Mouse (Mus musculus): ENCODE data around the gene Aurka. TPM values are rescaled to one million over a fixed set of nuclear protein-coding genes. Genes with fewer than 3 reads are reported as not detected.

The Aurka gene
- polyA plus RNA-seq (2014; fragmentation: Nextera tagmentation; extraction: Ambion mirVana): 154 and 156 TPM in 2 replicates

- peak within 1 kb of the TSS; percentile 69 for H3K4me3 ChIP-seq (ENCODE audit: low read depth, low read length)
- H3K27ac ChIP-seq (ENCODE audit: low read depth, low read length): 0 out of 2 replicates have a peak within 1 kb of the TSS, but pooled peaks have one; percentile 27
- H3K9me3 ChIP-seq (ENCODE audit: control insufficient read depth, low read length): no peaks in the 10 kb centered on the region
- DNase-seq (ENCODE audit: low spot score) (peak; percentile 96), ATAC-seq (ENCODE audit: insufficient read depth, low FRiP score, low TSS enrichment) (peak; percentile 99)
- peaks cover 17% of the 10 kb centered on the region for H3K4me1 ChIP-seq (ENCODE audit: control insufficient read depth, insufficient read depth, low read length)
- under 1% methylated on average over 66 of the region's 66 CpGs for WGBS
- peak within 1 kb of the TSS; percentile 75 for H3K4me2 ChIP-seq (ENCODE audit: low read depth)
- H3K27me3 ChIP-seq (ENCODE audit: control insufficient read depth, insufficient read depth, low read length): no peaks in the 10 kb centered on the region
- H3K9ac ChIP-seq (ENCODE audit: low read length): peak within 1 kb of the TSS; percentile 78
- peaks cover 17% of the 10 kb centered on the region for H3K36me3 ChIP-seq (ENCODE audit: control insufficient read depth, insufficient read depth, low read length)
Observed at GRCm38 (mm10) chr2:172370411-172371223, at the start of gene Aurka, which contains the start of gene Cstf1. Gene Aurka (minus strand): TSS chr2:172370535. Gene Cstf1 (plus strand): TSS chr2:172370681.

GRCm38 (mm10) chr2:172418208-172418607 lies 47.9 kb upstream of the Aurka start:
- Histone ChIP-seq H3K9ac (ENCODE audit: low read length) (no peak overlapping the region), H3K27me3 (ENCODE audit: control insufficient read depth, insufficient read depth, low read length) (no peaks in the 10 kb centered on the region), H3K9me3 (ENCODE audit: control insufficient read depth, low read length) (no peaks in the 10 kb centered on the region), H3K4me1 (ENCODE audit: control insufficient read depth, insufficient read depth, low read length) (no peaks in the 10 kb centered on the region), H3K4me2 (ENCODE audit: low read depth) (no peak overlapping the region), H3K27ac (ENCODE audit: low read depth, low read length) (no peak overlapping the region), H3K4me3 (ENCODE audit: low read depth, low read length) (no peak overlapping the region), H3K36me3 (ENCODE audit: control insufficient read depth, insufficient read depth, low read length) (no peaks in the 10 kb centered on the region)
- ATAC-seq (ENCODE audit: insufficient read depth, low FRiP score, low TSS enrichment) (no peak), DNase-seq (ENCODE audit: low spot score) (no peak)
- WGBS: 92% methylated on average over 5 of the region's 5 CpGs

- H3K4me1 ChIP-seq (ENCODE audit: control insufficient read depth, insufficient read depth, low read length): no peaks in the 10 kb centered on the region
- ATAC-seq (ENCODE audit: insufficient read depth, low FRiP score, low TSS enrichment) (no peak), DNase-seq (ENCODE audit: low spot score) (no peak)
- H3K9me3 ChIP-seq (ENCODE audit: control insufficient read depth, low read length): no peaks in the 10 kb centered on the region
- no peak overlapping the region for H3K4me2 ChIP-seq (ENCODE audit: low read depth)
- WGBS: 89% methylated on average over 5 of the region's 5 CpGs
- no peaks in the 10 kb centered on the region for H3K36me3 ChIP-seq (ENCODE audit: control insufficient read depth, insufficient read depth, low read length)
- H3K4me3 ChIP-seq (ENCODE audit: low read depth, low read length): no peak overlapping the region
- no peak overlapping the region for H3K27ac ChIP-seq (ENCODE audit: low read depth, low read length)
- H3K27me3 ChIP-seq (ENCODE audit: control insufficient read depth, insufficient read depth, low read length): no peaks in the 10 kb centered on the region
- H3K9ac ChIP-seq (ENCODE audit: low read length): no peak overlapping the region
Observed at GRCm38 (mm10) chr2:172416876-172417275, 46.5 kb upstream of the Aurka start.

GRCm38 (mm10) chr2:172416218-172416617 lies 45.9 kb upstream of the Aurka start:
- Histone ChIP-seq H3K27me3 (ENCODE audit: control insufficient read depth, insufficient read depth, low read length) (no peaks in the 10 kb centered on the region), H3K4me3 (ENCODE audit: low read depth, low read length) (no peak overlapping the region), H3K36me3 (ENCODE audit: control insufficient read depth, insufficient read depth, low read length) (no peaks in the 10 kb centered on the region), H3K9ac (ENCODE audit: low read length) (no peak overlapping the region), H3K9me3 (ENCODE audit: control insufficient read depth, low read length) (no peaks in the 10 kb centered on the region), H3K4me2 (ENCODE audit: low read depth) (no peak overlapping the region), H3K27ac (ENCODE audit: low read depth, low read length) (no peak overlapping the region), H3K4me1 (ENCODE audit: control insufficient read depth, insufficient read depth, low read length) (no peaks in the 10 kb centered on the region)
- no peak for ATAC-seq (ENCODE audit: insufficient read depth, low FRiP score, low TSS enrichment)
- WGBS: 58% methylated on average over 12 of the region's 12 CpGs
- DNase-seq (ENCODE audit: low spot score): no peak

GRCm38 (mm10) chr2:172413894-172414293 lies 43.6 kb upstream of the Aurka start:
- no peaks in the 10 kb centered on the region for H3K9me3 ChIP-seq (ENCODE audit: control insufficient read depth, low read length)
- no peak for ATAC-seq (ENCODE audit: insufficient read depth, low FRiP score, low TSS enrichment)
- H3K27me3 ChIP-seq (ENCODE audit: control insufficient read depth, insufficient read depth, low read length): no peaks in the 10 kb centered on the region
- H3K4me3 ChIP-seq (ENCODE audit: low read depth, low read length): no peak overlapping the region
- no peak overlapping the region for H3K4me2 ChIP-seq (ENCODE audit: low read depth)
- no peaks in the 10 kb centered on the region for H3K4me1 ChIP-seq (ENCODE audit: control insufficient read depth, insufficient read depth, low read length)
- 50% methylated on average over 5 of the region's 5 CpGs for WGBS
- H3K27ac ChIP-seq (ENCODE audit: low read depth, low read length): no peak overlapping the region
- DNase-seq (ENCODE audit: low spot score): no peak
- no peaks in the 10 kb centered on the region for H3K36me3 ChIP-seq (ENCODE audit: control insufficient read depth, insufficient read depth, low read length)
- no peak overlapping the region for H3K9ac ChIP-seq (ENCODE audit: low read length)

GRCm38 (mm10) chr2:172413273-172413672 lies 42.9 kb upstream of the Aurka start:
- Histone ChIP-seq H3K4me1 (ENCODE audit: control insufficient read depth, insufficient read depth, low read length) (no peaks in the 10 kb centered on the region), H3K9ac (ENCODE audit: low read length) (no peak overlapping the region), H3K9me3 (ENCODE audit: control insufficient read depth, low read length) (no peaks in the 10 kb centered on the region), H3K4me2 (ENCODE audit: low read depth) (no peak overlapping the region), H3K27ac (ENCODE audit: low read depth, low read length) (no peak overlapping the region), H3K4me3 (ENCODE audit: low read depth, low read length) (no peak overlapping the region), H3K27me3 (ENCODE audit: control insufficient read depth, insufficient read depth, low read length) (no peaks in the 10 kb centered on the region), H3K36me3 (ENCODE audit: control insufficient read depth, insufficient read depth, low read length) (no peaks in the 10 kb centered on the region)
- ATAC-seq (ENCODE audit: insufficient read depth, low FRiP score, low TSS enrichment): no peak
- WGBS: 20% methylated on average over 4 of the region's 4 CpGs
- no peak for DNase-seq (ENCODE audit: low spot score)

- 22% methylated on average over 9 of the region's 9 CpGs for WGBS
- Histone ChIP-seq H3K4me2 (ENCODE audit: low read depth) (no peak overlapping the region), H3K9me3 (ENCODE audit: control insufficient read depth, low read length) (no peaks in the 10 kb centered on the region), H3K9ac (ENCODE audit: low read length) (no peak overlapping the region), H3K27me3 (ENCODE audit: control insufficient read depth, insufficient read depth, low read length) (no peaks in the 10 kb centered on the region), H3K4me3 (ENCODE audit: low read depth, low read length) (no peak overlapping the region), H3K36me3 (ENCODE audit: control insufficient read depth, insufficient read depth, low read length) (no peaks in the 10 kb centered on the region), H3K27ac (ENCODE audit: low read depth, low read length) (no peak overlapping the region), H3K4me1 (ENCODE audit: control insufficient read depth, insufficient read depth, low read length) (no peaks in the 10 kb centered on the region)
- peak; percentile 23; the same call in 1 of the 2 replicates for ATAC-seq (ENCODE audit: insufficient read depth, low FRiP score, low TSS enrichment)
- peak; percentile 66 for DNase-seq (ENCODE audit: low spot score)
Observed at GRCm38 (mm10) chr2:172412454-172412853, 42.1 kb upstream of the Aurka start.

GRCm38 (mm10) chr2:172411091-172411490 lies 40.8 kb upstream of the Aurka start:
- Histone ChIP-seq H3K27me3 (ENCODE audit: control insufficient read depth, insufficient read depth, low read length) (no peaks in the 10 kb centered on the region), H3K4me2 (ENCODE audit: low read depth) (no peak overlapping the region), H3K27ac (ENCODE audit: low read depth, low read length) (no peak overlapping the region), H3K9me3 (ENCODE audit: control insufficient read depth, low read length) (no peaks in the 10 kb centered on the region), H3K36me3 (ENCODE audit: control insufficient read depth, insufficient read depth, low read length) (no peaks in the 10 kb centered on the region), H3K4me3 (ENCODE audit: low read depth, low read length) (no peak overlapping the region), H3K4me1 (ENCODE audit: control insufficient read depth, insufficient read depth, low read length) (no peaks in the 10 kb centered on the region), H3K9ac (ENCODE audit: low read length) (no peak overlapping the region)
- DNase-seq (ENCODE audit: low spot score) (no peak), ATAC-seq (ENCODE audit: insufficient read depth, low FRiP score, low TSS enrichment) (no peak)
- 79% methylated on average over 11 of the region's 11 CpGs for WGBS

- WGBS: 86% methylated on average over 2 of the region's 2 CpGs
- no peak overlapping the region for H3K9ac ChIP-seq (ENCODE audit: low read length)
- no peaks in the 10 kb centered on the region for H3K36me3 ChIP-seq (ENCODE audit: control insufficient read depth, insufficient read depth, low read length)
- DNase-seq (ENCODE audit: low spot score) (no peak), ATAC-seq (ENCODE audit: insufficient read depth, low FRiP score, low TSS enrichment) (no peak)
- H3K4me1 ChIP-seq (ENCODE audit: control insufficient read depth, insufficient read depth, low read length): no peaks in the 10 kb centered on the region
- H3K4me3 ChIP-seq (ENCODE audit: low read depth, low read length): no peak overlapping the region
- no peak overlapping the region for H3K27ac ChIP-seq (ENCODE audit: low read depth, low read length)
- no peaks in the 10 kb centered on the region for H3K27me3 ChIP-seq (ENCODE audit: control insufficient read depth, insufficient read depth, low read length)
- H3K4me2 ChIP-seq (ENCODE audit: low read depth): no peak overlapping the region
- H3K9me3 ChIP-seq (ENCODE audit: control insufficient read depth, low read length): no peaks in the 10 kb centered on the region
Observed at GRCm38 (mm10) chr2:172410686-172411085, 40.4 kb upstream of the Aurka start.

All from neural tube, embryonic 11.5 days (tissue).